Mouse (Mus musculus) naive thymus-derived CD4-positive, alpha-beta T cell, adult 2 months (primary cell): ENCODE measurements at regions not wholly inside any gene's neighbourhood (a gene's known extent, or its start where the extent isn't known, plus 50 kb on each side); places are given as distances from the start of the nearest gene placed in this dataset.
A peak's percentile ranks its signal among the peaks of the same experiment; 100 is the strongest.

Experiments used
- DNase-seq: peaks from one replicate; pipeline ENCODE4 v3.0.0-alpha.2; 2011; ENCODE audit warnings: low read depth

DNA sequence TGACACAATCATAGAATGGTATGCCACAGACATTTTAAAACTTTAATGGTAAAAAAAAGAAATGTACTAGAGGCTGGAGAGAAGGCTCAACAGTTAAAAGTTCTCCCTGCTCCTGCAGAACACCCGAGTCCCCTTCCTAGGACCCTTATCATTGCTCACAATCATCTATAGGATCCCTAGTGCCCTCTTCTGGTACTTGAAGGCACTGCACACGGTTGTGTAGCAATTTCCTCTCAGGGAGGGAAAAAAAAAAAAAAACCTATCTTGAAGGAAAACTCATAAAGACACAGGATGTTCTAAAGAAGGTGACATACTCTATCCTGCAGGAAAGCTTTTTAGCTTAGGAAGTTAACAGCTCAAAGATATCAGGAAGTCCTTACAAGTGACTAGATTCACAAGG lies 154.4 kb upstream of the Lmcd1 start:
- DNase-seq = no peak

DNA sequence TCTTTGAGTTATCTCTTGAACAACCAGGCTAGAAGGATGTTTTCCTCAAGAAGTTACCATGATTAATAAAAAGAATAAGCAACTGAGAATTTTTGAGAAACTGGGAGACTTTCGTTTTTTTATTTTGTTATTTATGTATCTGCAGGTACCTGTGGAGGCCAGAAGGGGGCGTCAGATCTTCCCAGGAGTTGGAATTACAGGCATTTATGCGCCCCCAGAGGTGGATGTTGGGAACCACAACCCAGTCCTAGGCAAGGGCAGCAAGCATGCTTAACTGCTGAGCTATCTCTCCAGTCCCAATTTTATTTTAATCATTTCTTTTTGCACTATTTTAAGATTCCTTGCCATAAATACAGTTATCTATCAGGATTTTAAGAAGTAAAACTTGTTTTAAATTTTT lies 140.0 kb upstream of the Lmcd1 start:
- DNase-seq = no peak

DNA sequence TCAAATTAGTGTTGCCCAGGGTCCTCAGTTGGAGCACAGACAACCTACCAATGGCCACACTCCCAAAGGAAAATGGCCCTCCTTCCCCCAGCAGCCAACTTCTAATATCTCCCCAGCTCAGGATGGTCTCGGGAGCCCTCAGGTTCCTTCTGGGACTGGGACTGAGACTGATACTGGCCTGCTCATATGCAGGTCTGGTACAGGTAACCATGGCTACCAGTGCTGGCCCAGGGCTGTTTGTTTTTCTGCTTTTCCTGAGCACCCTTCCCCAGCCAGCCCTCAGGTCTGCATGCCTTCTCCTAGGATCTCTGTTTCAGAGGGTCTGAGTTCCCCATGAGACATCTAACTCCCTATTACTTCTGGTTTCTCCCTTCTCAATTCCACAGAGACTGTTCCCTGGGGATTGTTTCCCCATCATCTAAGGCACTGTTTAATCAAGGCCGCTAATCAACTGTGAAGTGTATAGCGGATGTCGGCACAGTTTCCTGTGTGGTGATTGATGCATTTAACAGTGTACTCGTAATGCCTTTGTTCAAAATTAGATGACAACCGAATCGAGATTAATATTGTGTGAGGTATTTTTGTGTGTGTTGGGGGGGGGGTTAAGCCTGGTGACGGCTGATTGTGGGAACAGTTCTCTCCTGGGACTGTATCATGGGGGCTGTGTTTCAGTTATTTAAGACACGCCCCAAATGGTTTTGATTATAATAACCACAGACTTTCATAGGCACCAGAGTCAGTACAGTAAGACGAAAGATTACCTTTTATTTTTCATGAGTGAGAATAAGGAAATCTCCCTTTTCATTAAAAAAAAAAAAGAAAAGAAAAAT lies 120.8 kb upstream of the Lmcd1 start:
- no peak for DNase-seq

DNA sequence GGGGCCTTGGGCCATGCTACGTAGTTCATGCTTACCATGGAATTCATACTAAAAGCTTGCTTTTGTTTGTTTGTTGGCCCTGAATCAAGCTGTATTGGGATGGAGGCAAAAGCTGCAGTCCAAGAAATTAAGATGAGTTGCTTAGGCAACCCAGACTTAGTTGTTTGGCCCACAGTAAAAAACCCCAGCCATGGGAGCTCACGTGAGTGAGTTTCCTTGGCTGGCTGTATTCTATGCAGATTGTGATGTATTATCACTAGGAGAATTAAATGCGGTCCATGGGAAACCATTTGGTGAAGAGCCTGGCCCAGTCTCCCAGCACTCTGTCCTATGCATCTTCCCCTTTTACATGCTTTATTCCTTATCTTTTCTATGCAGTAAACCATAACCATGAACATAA lies 106.1 kb upstream of the Lmcd1 start:
- no peak for DNase-seq

DNA sequence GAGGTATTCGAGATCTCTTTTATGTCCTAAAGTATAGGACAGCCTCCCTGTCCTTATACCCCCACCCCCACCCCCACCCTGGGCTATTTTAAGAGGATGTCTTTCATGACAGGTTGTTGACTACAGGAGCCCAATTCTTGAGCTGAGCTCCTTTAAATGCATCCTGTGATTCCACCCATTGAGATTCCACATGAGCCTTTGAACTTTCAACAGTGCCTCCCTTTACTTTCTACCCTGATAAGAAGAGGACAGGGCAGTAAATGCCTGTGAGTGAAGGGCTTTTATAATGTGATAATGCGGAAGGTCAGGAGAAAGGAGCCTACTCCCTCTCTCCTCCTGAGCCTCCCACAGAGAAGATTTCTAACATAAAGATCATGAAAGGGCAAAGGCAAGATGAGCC lies 97.2 kb upstream of the Lmcd1 start:
- DNase-seq = no peak

DNA sequence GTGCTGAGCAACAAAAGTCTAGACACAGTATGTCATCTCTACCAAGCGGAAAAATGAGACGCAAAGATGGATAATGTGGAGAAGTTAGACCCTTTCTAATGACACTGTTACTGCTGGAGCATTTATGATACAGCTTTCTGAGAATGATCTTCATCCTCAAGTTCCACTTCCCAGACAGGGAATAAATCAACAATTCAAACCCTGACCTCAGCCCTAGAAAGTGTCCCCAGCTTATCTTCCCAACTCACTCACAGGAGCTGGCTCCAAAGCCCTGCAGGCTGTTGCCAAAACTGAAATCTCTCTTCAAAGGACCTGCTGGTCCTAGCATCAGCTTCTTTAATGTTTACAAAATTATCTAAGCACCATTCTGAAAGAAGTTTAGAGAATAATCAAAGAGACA lies 85.9 kb upstream of the Lmcd1 start:
- no peak for DNase-seq

DNA sequence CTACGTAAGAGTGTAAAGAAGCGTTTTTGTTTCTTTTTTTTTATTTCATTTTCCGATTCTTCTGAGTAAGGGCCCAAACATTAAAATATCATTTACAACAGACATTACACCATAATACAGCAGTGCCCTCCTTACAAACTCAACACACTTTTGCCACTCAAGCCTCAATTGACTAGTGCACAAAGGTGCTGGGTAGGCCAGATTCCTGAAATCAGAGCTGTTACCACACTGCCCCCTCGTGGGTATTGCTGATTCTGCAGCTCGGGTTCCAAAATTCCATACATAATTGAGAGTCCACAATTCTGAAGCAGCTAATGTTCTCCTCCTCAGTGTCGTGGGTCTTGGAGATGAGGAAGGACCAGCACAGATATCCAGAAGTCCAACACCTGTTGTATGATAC lies 82.5 kb upstream of the Lmcd1 start:
- no peak for DNase-seq

DNA sequence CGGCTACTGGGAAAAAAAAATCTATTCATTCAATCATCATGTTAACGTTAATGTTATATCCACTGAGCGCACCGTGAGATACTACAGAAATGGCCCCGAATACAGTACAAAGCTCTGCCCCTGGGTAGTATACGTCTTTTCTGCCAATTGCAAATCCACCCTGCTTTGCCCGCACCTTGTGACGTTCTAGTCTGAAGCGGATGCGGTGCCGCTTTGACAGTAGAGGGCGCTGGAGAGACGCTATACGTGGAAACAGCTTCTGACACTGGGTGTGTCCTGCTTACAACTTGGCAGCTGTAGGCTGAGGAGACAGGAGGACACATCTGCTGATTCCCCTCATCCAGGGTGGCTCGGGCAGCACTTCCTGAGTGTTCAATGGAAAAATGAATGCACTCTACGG lies 76.1 kb upstream of the Lmcd1 start:
- DNase-seq = peak; percentile 18

DNA sequence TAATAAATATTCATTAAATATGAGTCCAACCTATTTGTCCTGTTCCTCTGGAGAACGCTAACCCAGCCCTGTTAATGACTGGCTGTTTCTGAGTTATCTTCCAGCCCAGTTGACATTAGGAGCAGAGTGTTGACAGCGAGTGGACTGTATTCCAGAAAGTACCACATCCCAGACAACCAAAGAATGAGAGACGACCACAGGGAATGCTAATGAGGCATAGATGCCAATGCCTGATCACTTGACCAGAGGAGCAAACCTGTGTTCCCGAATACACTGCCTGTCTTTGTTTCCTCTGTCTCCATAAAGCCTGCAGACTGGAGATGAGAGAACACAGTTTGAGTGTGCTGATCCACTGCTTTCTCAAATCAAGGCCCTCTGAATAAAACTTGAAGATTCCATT lies 74.3 kb upstream of the Lmcd1 start:
- no peak for DNase-seq

DNA sequence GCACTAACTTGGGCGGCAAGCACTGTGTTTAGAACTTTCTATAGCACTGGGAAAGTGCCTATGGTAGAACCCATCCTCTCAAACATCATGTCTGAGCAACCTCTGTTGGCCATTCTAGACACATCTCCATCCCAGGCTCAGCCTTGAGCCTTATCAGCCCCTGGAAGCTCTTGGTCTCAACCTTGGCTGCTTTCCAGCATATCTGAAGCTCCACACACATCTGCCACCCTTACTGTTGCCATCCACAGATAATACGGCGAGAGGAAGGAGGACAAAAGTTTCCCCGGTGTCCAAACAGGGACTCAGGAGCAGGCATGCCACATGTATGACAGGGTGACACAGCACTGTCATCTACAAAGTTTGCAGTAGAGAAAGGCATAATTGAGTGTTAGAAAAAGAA lies 71.4 kb upstream of the Lmcd1 start:
- no peak for DNase-seq

DNA sequence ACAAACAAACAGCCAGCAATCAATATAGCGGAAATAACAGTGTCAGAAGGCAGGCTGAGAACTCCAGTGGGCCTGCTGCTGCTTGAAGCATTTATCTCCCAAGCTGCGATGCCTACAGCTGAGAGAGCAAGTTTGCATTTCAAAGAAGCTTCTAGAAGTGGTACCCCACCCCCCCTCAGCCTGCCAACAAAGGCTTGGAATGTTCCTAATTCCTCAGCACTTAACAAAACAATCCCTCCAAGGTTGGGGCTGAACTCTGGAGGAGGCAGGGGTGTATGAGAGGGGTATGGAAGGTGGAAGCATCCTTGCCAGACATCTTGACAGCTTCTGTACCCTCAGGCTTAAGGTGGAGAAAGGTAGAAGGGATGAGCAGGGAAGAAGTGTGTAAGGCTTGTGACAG lies 70.2 kb upstream of the Lmcd1 start:
- no peak for DNase-seq

DNA sequence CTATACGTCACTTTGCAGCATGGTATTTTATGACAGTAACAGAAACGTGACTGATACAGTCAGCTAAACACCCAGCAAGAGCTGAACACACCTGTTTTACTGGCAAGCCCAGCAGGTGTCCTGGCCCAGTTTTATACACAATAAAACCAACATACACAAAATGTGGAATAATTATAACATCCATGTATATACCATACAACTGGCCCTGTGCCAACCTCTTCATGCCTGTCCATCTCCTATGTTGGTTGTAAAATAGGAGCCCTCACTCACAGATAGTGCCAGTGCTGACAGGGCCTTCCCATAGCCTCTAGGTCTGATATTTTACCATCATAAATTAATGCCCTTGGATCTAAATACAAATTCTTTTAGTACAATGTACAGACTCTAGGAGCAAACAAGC lies 68.6 kb upstream of the Lmcd1 start:
- no peak for DNase-seq

DNA sequence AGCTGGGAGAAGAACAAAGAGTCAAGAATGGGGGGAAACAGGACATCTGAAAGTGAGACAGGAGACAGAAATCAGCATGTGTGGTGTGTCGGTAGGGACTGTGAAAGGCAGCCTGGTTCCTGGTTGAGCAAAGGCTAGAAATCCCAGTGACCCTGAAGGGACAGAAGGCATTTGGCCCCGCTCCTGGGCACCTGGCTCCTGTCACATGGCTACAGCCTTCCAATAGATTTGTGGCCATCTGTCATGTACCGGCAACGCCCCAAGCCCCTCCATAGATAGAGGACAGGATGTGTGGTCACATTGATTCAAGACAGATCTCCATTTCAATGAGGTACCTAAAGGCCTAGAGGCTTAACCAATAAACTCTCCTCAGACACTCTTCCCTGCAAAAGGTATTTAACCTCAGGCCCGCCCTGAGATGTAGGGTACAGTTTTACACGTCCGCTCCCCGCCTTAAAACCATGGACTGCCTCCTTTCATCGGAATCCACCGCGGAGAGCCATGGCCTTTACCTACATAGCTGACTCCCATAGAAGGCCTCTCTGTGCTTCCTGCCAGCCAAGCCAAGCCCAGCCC lies 68.0 kb upstream of the Lmcd1 start:
- DNase-seq = no peak

DNA sequence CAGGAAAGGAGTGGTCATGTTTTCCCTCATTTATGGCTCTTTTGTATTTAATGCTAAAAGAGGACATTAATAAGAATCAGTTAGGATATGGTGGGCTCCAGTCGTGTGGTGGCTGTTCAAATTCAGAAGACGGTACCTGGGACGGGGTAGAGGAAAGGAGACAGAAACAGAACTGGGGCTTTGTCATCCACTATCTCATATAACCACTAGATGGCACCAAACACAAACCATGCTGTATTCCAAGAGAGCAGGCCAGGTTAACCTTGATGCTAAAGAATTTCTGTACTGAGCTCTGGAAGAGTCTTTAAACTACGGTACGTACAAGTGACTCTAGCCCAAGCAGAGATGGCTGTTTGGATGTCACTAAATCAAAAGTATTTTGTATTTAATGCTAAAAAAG lies 66.3 kb upstream of the Lmcd1 start:
- DNase-seq = peak; percentile 27

DNA sequence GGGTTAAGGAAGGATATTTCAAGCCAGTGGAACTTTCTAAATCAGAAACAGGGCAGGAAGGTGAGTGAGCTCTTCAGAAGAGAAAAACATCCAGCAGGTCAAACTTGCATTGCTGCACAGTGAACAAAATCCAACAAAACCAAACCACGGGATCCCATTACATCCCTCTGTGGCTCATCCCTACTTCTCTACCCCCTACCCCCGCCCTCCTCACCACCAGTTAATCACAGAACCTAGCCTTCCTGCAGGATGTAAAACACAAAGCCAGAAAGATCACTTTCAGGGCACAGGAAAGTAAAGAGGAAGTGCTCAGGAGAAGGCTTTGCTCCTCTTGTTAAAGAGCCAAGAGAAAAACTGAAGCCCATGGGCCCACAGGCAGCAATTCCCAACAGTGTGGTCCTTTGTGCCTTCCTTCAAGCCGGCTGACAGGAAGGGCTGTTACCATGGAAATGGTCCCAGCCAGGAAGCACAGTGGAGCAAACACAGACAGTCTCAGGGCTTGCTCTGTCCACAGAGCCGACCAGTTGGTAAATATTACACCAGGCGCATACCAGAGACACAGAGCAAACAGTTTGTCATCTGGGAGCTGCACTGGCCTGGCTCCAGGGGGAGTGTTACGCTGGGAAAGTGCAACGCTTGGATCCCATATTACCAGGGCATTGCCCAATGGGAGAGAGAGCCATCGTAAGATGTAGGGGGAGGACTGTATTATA lies 63.2 kb upstream of the Lmcd1 start:
- DNase-seq = no peak

DNA sequence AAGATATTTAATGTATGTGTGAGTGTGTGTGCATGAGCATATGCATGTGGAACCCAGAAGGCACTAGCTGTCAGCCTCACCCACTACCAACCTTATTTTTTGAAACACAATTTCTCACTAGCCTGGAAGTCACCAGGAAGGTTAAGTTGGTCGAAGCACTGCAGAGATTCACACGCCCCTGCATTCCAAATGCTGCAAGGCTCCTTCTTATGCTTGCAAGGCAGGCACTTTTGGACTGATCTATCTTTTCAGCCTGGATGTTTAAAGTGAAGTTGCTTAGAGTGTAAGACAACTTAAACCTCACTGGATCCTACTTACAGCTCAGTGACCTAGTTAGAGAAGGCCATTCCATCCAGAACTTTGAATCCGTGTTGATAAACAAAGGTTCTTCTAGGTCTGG lies 56.7 kb upstream of the Lmcd1 start:
- no peak for DNase-seq

DNA sequence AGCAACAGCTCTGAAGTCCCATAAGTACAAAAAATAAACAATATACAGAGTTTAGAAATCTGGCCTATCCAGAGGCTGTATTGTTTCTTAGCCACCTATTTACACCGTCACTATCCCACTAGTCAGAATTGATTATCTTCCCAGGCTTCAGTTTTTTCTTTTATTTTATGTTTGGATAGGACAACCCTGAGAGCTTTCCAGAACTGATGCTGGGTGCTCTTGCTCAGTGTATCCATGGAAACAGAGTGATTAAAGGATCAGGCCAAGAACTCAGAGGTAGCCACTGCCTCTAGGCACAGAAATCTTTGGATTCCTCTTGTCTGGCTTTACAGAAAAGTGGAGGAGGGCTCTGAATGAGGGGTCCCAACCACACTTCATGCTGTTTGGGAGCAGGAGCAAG lies 55.3 kb upstream of the Lmcd1 start:
- DNase-seq = no peak

DNA sequence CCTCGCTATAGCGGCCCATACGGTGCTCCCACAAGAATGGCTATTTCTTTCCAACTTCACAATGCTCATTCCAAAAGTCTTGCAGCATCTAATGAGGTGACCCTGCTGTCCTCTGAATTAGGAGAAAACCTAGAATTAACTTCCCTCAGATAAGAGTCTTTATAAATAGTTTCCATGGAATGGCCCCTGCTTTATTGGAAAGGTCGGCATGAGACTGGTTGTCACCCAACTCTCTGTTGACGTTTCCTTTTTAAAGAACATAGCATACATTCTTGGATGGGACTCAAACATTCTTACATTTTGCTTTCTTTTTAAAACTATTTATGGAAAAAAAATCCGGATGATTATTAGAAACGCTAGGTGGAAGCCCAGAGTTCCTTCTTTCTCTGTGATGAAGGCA lies 53.9 kb upstream of the Lmcd1 start:
- no peak for DNase-seq

DNA sequence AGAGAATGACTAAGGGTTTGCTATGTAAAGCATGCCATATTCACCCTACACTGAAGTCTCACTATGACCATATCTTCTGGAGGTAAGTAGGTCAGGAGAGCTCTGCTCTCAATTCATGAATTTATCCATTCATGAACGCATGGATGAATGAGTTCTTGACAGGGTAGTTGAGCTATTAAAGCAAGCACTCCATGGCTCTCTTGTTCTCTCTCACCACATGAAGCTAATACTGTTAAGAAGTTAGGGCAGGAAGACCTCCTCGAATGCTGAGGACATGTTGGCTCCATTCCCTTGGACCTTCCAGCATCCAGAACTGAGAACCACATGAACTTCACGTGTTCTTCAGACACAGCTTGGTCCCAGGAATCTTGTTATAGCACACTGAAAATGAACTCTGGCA lies 53.4 kb upstream of the Lmcd1 start:
- DNase-seq = no peak

DNA sequence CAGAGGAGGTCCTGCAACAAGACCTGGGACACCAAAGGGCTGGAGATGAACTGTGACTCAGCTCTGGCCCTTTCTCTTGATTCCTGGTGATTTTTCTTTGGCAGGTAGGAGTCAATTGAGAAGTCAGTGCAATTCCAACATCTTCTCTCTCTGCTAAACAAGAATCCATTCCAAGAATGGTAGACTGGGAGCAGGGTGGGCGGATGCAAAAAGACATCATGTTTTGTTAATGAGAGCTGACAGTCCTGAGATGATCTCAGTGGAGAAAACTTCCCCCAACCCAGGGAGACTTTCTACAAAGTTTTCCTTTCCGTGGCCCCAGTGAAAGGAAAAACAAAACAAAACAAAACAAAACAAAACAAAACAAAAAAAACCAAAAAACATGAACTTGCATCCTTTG lies 52.2 kb upstream of the Lmcd1 start:
- DNase-seq = no peak

DNA sequence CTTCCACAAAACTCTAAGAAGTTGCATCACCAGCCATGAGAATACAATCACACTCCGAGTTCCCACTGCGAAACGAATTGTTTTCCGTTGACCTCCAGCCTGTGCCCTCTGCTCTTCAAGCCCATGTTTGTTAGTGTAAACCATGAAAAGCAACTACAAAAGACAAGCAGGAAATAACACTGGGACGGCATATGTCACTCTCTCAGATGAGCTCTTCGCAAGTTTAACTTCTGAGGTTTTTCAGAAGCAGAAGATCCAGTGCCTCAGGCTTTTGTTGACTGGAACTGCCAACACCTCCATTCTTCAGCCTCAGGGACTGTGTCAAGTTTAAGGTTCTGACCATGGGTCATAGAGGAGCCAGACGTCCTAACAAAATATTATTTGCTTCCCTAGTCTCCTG lies 50.2 kb upstream of the Lmcd1 start:
- no peak for DNase-seq
